Mouse (Mus musculus) thymus, adult 2 months (tissue): Measurements from ENCODE around the gene Sox18.

Experiments
- CTCF ChIP-seq: fragments of 200-500 bp; IDR thresholded peaks from 2 replicates; pipeline ENCODE4 v1.5.1; 2012; ENCODE audit warnings: mild to moderate bottlenecking, control low read depth, low read length, moderate library complexity, borderline replicate concordance; ENCODE audit not compliant: control insufficient read depth, poor library complexity, insufficient read depth; ENCODE audit errors: extremely low read depth
- POLR2A ChIP-seq: fragments of 200-500 bp; IDR thresholded peaks from 2 replicates; pipeline ENCODE4 v1.6.1; 2012; ENCODE audit warnings: mild to moderate bottlenecking, low read length, control low read depth, moderate library complexity; ENCODE audit not compliant: control insufficient read depth, poor library complexity, insufficient read depth; ENCODE audit errors: extremely low read depth

DNA sequence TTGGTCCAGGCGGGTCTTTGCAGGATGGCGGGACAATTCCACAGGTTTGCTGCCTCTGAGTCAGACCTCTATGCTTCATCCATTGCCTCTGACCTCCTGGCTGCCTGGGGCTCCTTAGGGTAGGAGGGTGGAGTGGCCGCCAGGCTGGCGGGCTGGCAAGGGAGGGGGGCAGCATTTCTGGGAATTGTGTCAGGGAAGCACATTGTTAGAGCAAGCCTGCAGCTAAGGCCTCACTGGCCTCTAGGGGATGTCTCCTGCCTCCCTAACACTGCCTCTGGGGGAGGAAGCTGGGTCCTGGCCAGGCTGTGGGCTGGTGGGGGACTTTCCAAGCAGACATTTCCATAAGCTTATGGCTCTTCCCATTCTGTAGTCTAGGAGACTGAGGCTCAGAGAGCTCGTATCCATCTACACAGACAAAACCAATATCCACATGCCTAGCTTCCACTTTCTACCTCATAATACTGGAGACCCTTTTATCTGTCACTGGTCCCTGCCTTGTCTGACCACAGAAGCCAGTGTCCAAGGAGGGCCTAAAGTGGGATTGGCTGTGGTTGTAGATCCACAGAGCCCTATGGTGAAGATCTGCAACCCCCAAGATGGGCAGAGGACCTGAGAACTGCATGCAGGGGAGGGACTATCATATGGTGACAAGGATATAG is 5.8 kb upstream of the Sox18 start:
- no peak for TF ChIP-seq CTCF
- no peak for TF ChIP-seq POLR2A
